Mouse (Mus musculus) limb, embryonic 13.5 days (tissue): ENCODE data around the gene Ppip5k2. TPM values are rescaled to one million over a fixed set of nuclear protein-coding genes. Genes with fewer than 3 reads are reported as not detected.
A peak's percentile ranks its signal among the peaks of the same experiment; 100 is the strongest.

Experiments used
- ATAC-seq: fragments of 200-750 bp; cut with Nextera tagmentation; 2 replicates; pipeline ENCODE4 v1.8.0; 2017; ENCODE audit warnings: low read depth, moderate number of reproducible peaks, moderate TSS enrichment; ENCODE audit not compliant: low FRiP score
- H3K27ac ChIP-seq: fragments of 300-500 bp; sonication (generic); 2 replicates; pipeline ENCODE4 v1.5.1; 2015; ENCODE audit warnings: inconsistent platforms, mild to moderate bottlenecking, moderate library complexity
- H3K27me3 ChIP-seq: fragments of 300-500 bp; sonication (generic); 2 replicates; pipeline ENCODE4 v1.6.1; 2015; ENCODE audit warnings: mild to moderate bottlenecking, inconsistent platforms
- H3K36me3 ChIP-seq: fragments of 300-500 bp; sonication (generic); 2 replicates; pipeline ENCODE4 v1.6.1; 2015; ENCODE audit warnings: inconsistent platforms, mild to moderate bottlenecking, moderate library complexity
- H3K4me1 ChIP-seq: fragments of 300-500 bp; sonication (generic); 2 replicates; pipeline ENCODE4 v1.6.1; 2015; ENCODE audit warnings: inconsistent platforms
- H3K4me2 ChIP-seq: fragments of 300-500 bp; sonication (generic); replicated peaks from 2 replicates; pipeline ENCODE4 v1.6.1; 2015; ENCODE audit warnings: inconsistent platforms, mild to moderate bottlenecking, moderate library complexity
- H3K4me3 ChIP-seq: fragments of 300-500 bp; sonication (generic); 2 replicates; pipeline ENCODE4 v1.5.1; 2015; ENCODE audit warnings: moderate library complexity, mild to moderate bottlenecking, inconsistent platforms
- H3K9ac ChIP-seq: fragments of 300-500 bp; sonication (generic); 2 replicates; pipeline ENCODE4 v1.6.1; 2015; ENCODE audit warnings: mild to moderate bottlenecking, inconsistent platforms
- H3K9me3 ChIP-seq: fragments of 300-500 bp; sonication (generic); 2 replicates; pipeline ENCODE4 v1.6.1; 2016; ENCODE audit warnings: inconsistent platforms
- WGBS: fragments of 180-500 bp; shearing (Covaris S2); methylation state at CpG from one replicate; pipeline ENCODE4 v1.1.7; 2015; 5-methylcytosine and 5-hydroxymethylcytosine counted together
- polyA plus RNA-seq: library from polyadenylated mRNA; unstranded; fragments of >200 nt; fragmentation: Nextera tagmentation; extraction: Ambion mirVana; gene quantifications from 2 replicates; pipeline ENCODE4 v1.2.1, GENCODE M21; 2015

The Ppip5k2 gene
- polyA plus RNA-seq: 34.0 and 34.2 TPM in 2 replicates

- H3K36me3 ChIP-seq: no peaks in the 10 kb centered on the region
- H3K4me2 ChIP-seq: peak within 1 kb of the TSS; percentile 79
- peak within 1 kb of the TSS; percentile 88 for H3K9ac ChIP-seq
- no peaks in the 10 kb centered on the region for H3K27me3 ChIP-seq
- under 1% methylated on average over 66 of the region's 66 CpGs for WGBS
- ATAC-seq: peak; percentile 99
- peaks cover 20% of the 10 kb centered on the region for H3K4me1 ChIP-seq
- H3K9me3 ChIP-seq: no peaks in the 10 kb centered on the region
- H3K4me3 ChIP-seq: peak within 1 kb of the TSS; percentile 93
- H3K27ac ChIP-seq: peak within 1 kb of the TSS; percentile 81
These were observed at the start of gene Ppip5k2, which contains the start of gene Gin1 for GRCm38 (mm10) chr1:97769904-97770753. Ppip5k2 (minus strand) TSS chr1:97770411. Gin1 (plus strand) TSS chr1:97770172.

- no peaks in the 10 kb centered on the region for H3K4me1 ChIP-seq
- H3K27ac ChIP-seq: no peak overlapping the region
- H3K4me2 ChIP-seq: no peak overlapping the region
- WGBS: 41% methylated on average over 2 of the region's 2 CpGs
- no peak overlapping the region for H3K4me3 ChIP-seq
- no peak for ATAC-seq
- H3K9ac ChIP-seq: no peak overlapping the region
- H3K27me3 ChIP-seq: no peaks in the 10 kb centered on the region
- no peaks in the 10 kb centered on the region for H3K9me3 ChIP-seq
- no peaks in the 10 kb centered on the region for H3K36me3 ChIP-seq
These were observed 39.2 kb upstream of the Ppip5k2 start for GRCm38 (mm10) chr1:97809255-97809912.

- Histone ChIP-seq H3K4me1 (no peaks in the 10 kb centered on the region), H3K27ac (no peak overlapping the region), H3K9ac (no peak overlapping the region), H3K36me3 (no peaks in the 10 kb centered on the region), H3K4me2 (no peak overlapping the region), H3K9me3 (peaks cover 5% of the 10 kb centered on the region; the same call in 1 of the 2 replicates), H3K4me3 (no peak overlapping the region), H3K27me3 (no peaks in the 10 kb centered on the region)
- no peak for ATAC-seq
These were observed 34.3 kb upstream of the Ppip5k2 start for GRCm38 (mm10) chr1:97804520-97804919.

- H3K4me1 ChIP-seq: no peaks in the 10 kb centered on the region
- no peak overlapping the region for H3K4me3 ChIP-seq
- no peaks in the 10 kb centered on the region for H3K36me3 ChIP-seq
- H3K27me3 ChIP-seq: no peaks in the 10 kb centered on the region
- no peak overlapping the region for H3K27ac ChIP-seq
- H3K4me2 ChIP-seq: no peak overlapping the region
- no peak overlapping the region for H3K9ac ChIP-seq
- WGBS: 45% methylated on average over 4 of the region's 4 CpGs
- H3K9me3 ChIP-seq: peaks cover 5% of the 10 kb centered on the region; the same call in 1 of the 2 replicates
- no peak for ATAC-seq
These were observed 32.1 kb upstream of the Ppip5k2 start for GRCm38 (mm10) chr1:97802207-97802902.

- Histone ChIP-seq H3K4me2 (no peak overlapping the region), H3K4me1 (no peaks in the 10 kb centered on the region), H3K27me3 (no peaks in the 10 kb centered on the region), H3K36me3 (no peaks in the 10 kb centered on the region), H3K9ac (no peak overlapping the region), H3K27ac (no peak overlapping the region), H3K9me3 (peaks cover 5% of the 10 kb centered on the region; the same call in 1 of the 2 replicates), H3K4me3 (no peak overlapping the region)
- no peak for ATAC-seq
- WGBS: 77% methylated on average over 9 of the region's 9 CpGs
These were observed 25.7 kb upstream of the Ppip5k2 start for GRCm38 (mm10) chr1:97795936-97796335.

- H3K9ac ChIP-seq: no peak overlapping the region
- H3K4me2 ChIP-seq: no peak overlapping the region
- 91% methylated on average over 3 of the region's 3 CpGs for WGBS
- no peak for ATAC-seq
- H3K27ac ChIP-seq: no peak overlapping the region
- H3K4me3 ChIP-seq: no peak overlapping the region
- no peaks in the 10 kb centered on the region for H3K36me3 ChIP-seq
- H3K4me1 ChIP-seq: no peaks in the 10 kb centered on the region
- H3K9me3 ChIP-seq: no peaks in the 10 kb centered on the region
- H3K27me3 ChIP-seq: no peaks in the 10 kb centered on the region
These were observed 23.9 kb upstream of the Ppip5k2 start for GRCm38 (mm10) chr1:97794110-97794509.

GRCm38 (mm10) chr1:97788490-97788889 is 18.3 kb upstream of the Ppip5k2 start:
- H3K27ac ChIP-seq: no peak overlapping the region
- no peak overlapping the region for H3K9ac ChIP-seq
- no peak overlapping the region for H3K4me3 ChIP-seq
- no peak for ATAC-seq
- no peaks in the 10 kb centered on the region for H3K4me1 ChIP-seq
- H3K27me3 ChIP-seq: no peaks in the 10 kb centered on the region
- H3K9me3 ChIP-seq: no peaks in the 10 kb centered on the region
- no peaks in the 10 kb centered on the region for H3K36me3 ChIP-seq
- 86% methylated on average over 2 of the region's 2 CpGs for WGBS
- no peak overlapping the region for H3K4me2 ChIP-seq

GRCm38 (mm10) chr1:97787674-97788073 is 17.5 kb upstream of the Ppip5k2 start:
- WGBS: 81% methylated on average over 3 of the region's 3 CpGs
- no peaks in the 10 kb centered on the region for H3K4me1 ChIP-seq
- H3K27ac ChIP-seq: no peak overlapping the region
- no peak overlapping the region for H3K4me3 ChIP-seq
- H3K36me3 ChIP-seq: no peaks in the 10 kb centered on the region
- no peak for ATAC-seq
- no peaks in the 10 kb centered on the region for H3K27me3 ChIP-seq
- H3K4me2 ChIP-seq: no peak overlapping the region
- no peak overlapping the region for H3K9ac ChIP-seq
- H3K9me3 ChIP-seq: no peaks in the 10 kb centered on the region

- no peak overlapping the region for H3K4me2 ChIP-seq
- no peak overlapping the region for H3K4me3 ChIP-seq
- 84% methylated on average over 11 of the region's 11 CpGs for WGBS
- no peaks in the 10 kb centered on the region for H3K9me3 ChIP-seq
- H3K27ac ChIP-seq: no peak overlapping the region
- H3K4me1 ChIP-seq: no peaks in the 10 kb centered on the region
- H3K9ac ChIP-seq: no peak overlapping the region
- H3K36me3 ChIP-seq: no peaks in the 10 kb centered on the region
- no peak for ATAC-seq
- H3K27me3 ChIP-seq: no peaks in the 10 kb centered on the region
These were observed 15.6 kb upstream of the Ppip5k2 start for GRCm38 (mm10) chr1:97785685-97786393.

- 76% methylated on average over 7 of the region's 7 CpGs for WGBS
- H3K4me2 ChIP-seq: no peak overlapping the region
- no peaks in the 10 kb centered on the region for H3K36me3 ChIP-seq
- no peak overlapping the region for H3K9ac ChIP-seq
- no peaks in the 10 kb centered on the region for H3K9me3 ChIP-seq
- no peaks in the 10 kb centered on the region for H3K4me1 ChIP-seq
- H3K27me3 ChIP-seq: no peaks in the 10 kb centered on the region
- no peak overlapping the region for H3K4me3 ChIP-seq
- no peak overlapping the region for H3K27ac ChIP-seq
- ATAC-seq: no peak
These were observed 14.7 kb upstream of the Ppip5k2 start for GRCm38 (mm10) chr1:97784928-97785327.

GRCm38 (mm10) chr1:97781674-97782073 is 11.5 kb upstream of the Ppip5k2 start:
- Histone ChIP-seq H3K36me3 (no peaks in the 10 kb centered on the region), H3K9me3 (no peaks in the 10 kb centered on the region), H3K4me1 (no peaks in the 10 kb centered on the region), H3K4me2 (no peak overlapping the region), H3K9ac (no peak overlapping the region), H3K27me3 (no peaks in the 10 kb centered on the region), H3K4me3 (no peak overlapping the region), H3K27ac (no peak overlapping the region)
- 96% methylated on average over 7 of the region's 7 CpGs for WGBS
- no peak for ATAC-seq
